Mouse (Mus musculus): ENCODE data around the gene Zfyve9. TPM values are rescaled to one million over a fixed set of nuclear protein-coding genes. Genes with fewer than 3 reads are reported as not detected.

The Zfyve9 gene
- 10 to 100 TPM; 27.4 to 28.0 TPM for total RNA-seq (2021)

GRCm38 (mm10) chr4:108780057-108780863, at the start of gene Zfyve9:
TSS of gene Zfyve9 (minus strand) at chr4:108780798.
- intact Hi-C loops (cut with DNase I): loop anchor here (2.0 to 5.0 kb wide), 2 partner anchors 53 to 83 kb away; partner anchors contain the start of gene Btf3l4
- DNase-seq: peak; percentile 87 to 89

GRCm38 (mm10) chr4:108826643-108827042, 46.0 kb upstream of the Zfyve9 start:
- intact Hi-C loops (cut with DNase I): no loop called here
- no peak for DNase-seq

GRCm38 (mm10) chr4:108826096-108826495, 45.5 kb upstream of the Zfyve9 start:
- DNase-seq: no peak
- intact Hi-C loops (cut with DNase I): no loop called here

GRCm38 (mm10) chr4:108825677-108826076, 45.1 kb upstream of the Zfyve9 start:
- intact Hi-C loops (cut with DNase I): no loop called here
- no peak for DNase-seq

GRCm38 (mm10) chr4:108811550-108811949, 31.0 kb upstream of the Zfyve9 start:
- intact Hi-C loops (cut with DNase I): no loop called here
- no peak for DNase-seq

- intact Hi-C loops (cut with DNase I): no loop called here
- DNase-seq: no peak
Observed at GRCm38 (mm10) chr4:108811142-108811541, 30.5 kb upstream of the Zfyve9 start.

GRCm38 (mm10) chr4:108803535-108803934, 22.9 kb upstream of the Zfyve9 start:
- intact Hi-C loops (cut with DNase I): no loop called here
- no peak for DNase-seq

- peak; percentile 73 to 82 for DNase-seq
Observed at GRCm38 (mm10) chr4:108798083-108798830, 17.7 kb upstream of the Zfyve9 start.

GRCm38 (mm10) chr4:108796701-108797100, 16.1 kb upstream of the Zfyve9 start:
- no peak for DNase-seq
- intact Hi-C loops (cut with DNase I): no loop called here

More at GRCm38 (mm10) chr4:108798083-108798830, 17.7 kb upstream of the Zfyve9 start:
- intact Hi-C loops (cut with DNase I): no loop called here

- DNase-seq: no peak
- intact Hi-C loops (cut with DNase I): no loop called here
Observed at GRCm38 (mm10) chr4:108793941-108794340, 13.3 kb upstream of the Zfyve9 start.

GRCm38 (mm10) chr4:108790507-108790906, 9.9 kb upstream of the Zfyve9 start:
- intact Hi-C loops (cut with DNase I): no loop called here
- no peak for DNase-seq

GRCm38 (mm10) chr4:108789258-108789936, 8.8 kb upstream of the Zfyve9 start:
- intact Hi-C loops (cut with DNase I): no loop called here
- no peak for DNase-seq

GRCm38 (mm10) chr4:108782421-108783085, 2.0 kb upstream of the Zfyve9 start:
- intact Hi-C loops (cut with DNase I): loop anchor here (5.0 kb wide), 1 partner anchor 85 kb away; no protein-coding TSS in a partner anchor
- DNase-seq: no peak

- no peak for DNase-seq
- intact Hi-C loops (cut with DNase I): loop anchor here (2.0 to 5.0 kb wide), 2 partner anchors 51 to 84 kb away; partner anchors contain the start of gene Btf3l4
Observed at GRCm38 (mm10) chr4:108781596-108781995, 998 bp upstream of the Zfyve9 start.

- no peak for DNase-seq
- intact Hi-C loops (cut with DNase I): loop anchor here (2.0 to 5.0 kb wide), 2 partner anchors 52 to 84 kb away; partner anchors contain the start of gene Btf3l4
Observed at GRCm38 (mm10) chr4:108780864-108781205, 237 bp upstream of the Zfyve9 start.

- DNase-seq: no peak
- intact Hi-C loops (cut with DNase I): loop anchor here (2.0 to 5.0 kb wide), 2 partner anchors 53 to 82 kb away; partner anchors contain the start of gene Btf3l4
Observed at GRCm38 (mm10) chr4:108779763-108780056, 888 bp downstream of the Zfyve9 start.

GRCm38 (mm10) chr4:108768527-108768926, 12.1 kb downstream of the Zfyve9 start:
- DNase-seq: no peak
- intact Hi-C loops (cut with DNase I): no loop called here

- intact Hi-C loops (cut with DNase I): no loop called here
- no peak for DNase-seq
Observed at GRCm38 (mm10) chr4:108759583-108759982, 21.0 kb downstream of the Zfyve9 start.

- intact Hi-C loops (cut with DNase I): no loop called here
- DNase-seq: no peak
Observed at GRCm38 (mm10) chr4:108746160-108746873, 34.3 kb downstream of the Zfyve9 start.

GRCm38 (mm10) chr4:108731582-108731981, 49.0 kb downstream of the Zfyve9 start:
- intact Hi-C loops (cut with DNase I): no loop called here
- DNase-seq: no peak
